Mouse (Mus musculus) urinary bladder, postnatal 25 days (tissue): ENCODE measurements around the gene Nek8.
"Not testable (repeated sequence)": the region's sequence is repeated elsewhere in the genome, so short reads cannot be mapped to it uniquely, and the experiment has no call there.

Experiments
- DNase-seq: peaks from one replicate; pipeline ENCODE4 v3.0.0; 2022; ENCODE audit warnings: low spot score

Nek8 gene

DNA sequence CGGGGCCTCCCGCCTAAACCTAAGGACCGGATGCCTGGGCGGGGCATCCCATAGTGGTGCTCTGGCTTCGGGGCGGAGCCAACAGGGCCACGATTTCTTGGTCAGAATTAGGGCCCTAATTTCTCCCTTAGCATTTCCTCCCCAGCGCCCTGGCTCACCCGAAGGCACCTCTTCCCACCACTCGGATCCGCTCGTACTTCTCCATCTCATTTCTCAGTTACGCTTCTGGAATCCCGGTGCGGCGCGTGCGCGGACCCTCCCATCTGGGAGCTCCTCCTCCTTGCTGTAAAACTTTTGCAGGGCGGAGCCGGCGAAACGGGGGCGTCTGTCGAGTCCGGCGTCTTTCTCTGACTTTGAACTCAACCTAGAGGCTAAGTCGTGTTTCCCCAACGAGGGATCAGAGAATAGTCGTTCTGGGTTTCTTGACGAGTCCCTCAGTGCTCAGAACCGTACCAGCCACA lies at the start of gene Nek8, which contains the start of gene Tlcd1:
Nek8 (minus strand) TSS at position 274 of the 461 bp plus-strand sequence.
Tlcd1 (plus strand) TSS at position 310 of the 461 bp plus-strand sequence.
- peak; percentile 90 for DNase-seq

DNA sequence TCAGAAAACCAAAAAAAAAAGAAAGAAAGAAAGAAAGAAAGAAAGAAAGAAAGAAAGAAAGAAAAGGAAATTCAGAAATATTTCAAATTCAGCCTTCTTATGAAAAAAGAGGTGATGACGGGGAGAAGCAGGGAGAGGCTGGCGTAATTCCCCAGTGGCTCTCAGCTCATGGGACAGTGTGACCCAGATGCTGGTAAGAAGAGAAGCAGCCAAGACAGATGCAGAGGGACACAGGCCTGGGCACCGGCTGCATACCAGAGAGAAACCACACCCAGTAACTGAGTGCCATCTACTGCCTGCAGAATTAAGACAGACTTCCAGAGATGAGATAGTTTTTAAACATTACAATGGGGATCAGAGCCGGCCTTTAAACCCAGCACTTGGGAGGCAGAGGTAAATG lies 47.1 kb upstream of the Nek8 start:
- DNase-seq, result no peak

DNA sequence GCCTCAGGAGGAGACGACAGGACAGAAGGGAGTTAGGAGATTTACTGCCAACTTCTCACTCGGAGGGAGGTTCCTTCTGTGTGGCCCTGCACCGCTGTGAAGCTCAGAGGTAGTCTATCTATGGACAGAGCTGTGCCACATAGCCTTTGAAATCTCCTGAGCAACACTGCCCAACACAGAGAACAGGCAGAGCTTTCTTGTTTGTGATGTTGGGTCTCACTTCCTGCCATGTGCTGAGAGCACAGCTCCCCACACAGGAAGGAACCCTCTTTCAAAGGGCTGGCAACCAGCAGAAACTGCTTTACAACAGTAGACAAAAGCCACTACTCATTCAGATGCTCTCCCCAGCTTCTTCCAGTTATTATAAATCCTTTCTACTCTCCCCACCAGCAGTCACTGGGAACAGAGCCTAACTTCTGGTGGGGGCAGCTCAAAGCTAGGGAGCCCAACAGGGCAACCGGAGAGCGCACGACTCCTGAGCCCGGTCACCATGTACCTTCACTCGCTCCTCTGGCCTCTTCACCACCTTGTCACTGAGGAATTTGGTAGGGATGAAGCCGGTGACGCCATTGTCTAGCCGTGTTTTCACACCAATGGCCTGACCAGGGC lies 39.3 kb upstream of the Nek8 start:
- no peak for DNase-seq

DNA sequence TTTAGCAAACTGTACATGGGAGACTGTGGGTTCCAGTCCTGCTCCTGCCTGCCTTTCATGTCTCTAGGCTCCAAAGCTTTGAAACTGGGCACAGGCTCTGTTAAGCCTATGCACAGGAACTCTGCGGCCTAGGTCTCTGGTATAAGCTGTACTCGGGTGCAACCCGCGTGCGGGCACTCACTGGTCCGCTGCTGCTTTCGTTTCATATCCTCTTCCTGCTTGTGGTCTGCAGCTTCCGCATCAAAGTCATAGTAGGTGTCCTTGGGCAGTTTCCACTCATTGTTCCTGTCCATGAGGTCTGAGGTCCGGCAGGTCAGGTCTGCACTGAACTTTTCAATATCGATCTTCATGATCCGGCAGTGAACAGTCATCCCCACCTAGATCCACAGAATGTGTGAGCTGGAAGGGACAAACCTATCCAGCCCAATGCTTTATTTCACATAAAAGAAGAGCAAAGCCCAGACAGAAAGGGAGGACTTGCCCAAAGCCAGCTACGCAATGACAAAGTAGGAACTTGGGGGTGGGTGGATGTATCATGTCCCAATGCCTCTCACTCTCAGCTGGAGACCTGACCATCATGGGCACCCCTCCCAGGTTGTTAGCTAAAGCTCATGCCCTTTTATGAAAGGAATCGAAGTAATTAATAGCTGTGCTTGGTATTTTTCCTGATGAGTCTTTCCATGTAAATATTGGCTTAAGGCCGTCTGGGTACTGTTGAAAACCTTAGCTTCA lies 36.8 kb upstream of the Nek8 start:
- DNase-seq, result no peak

DNA sequence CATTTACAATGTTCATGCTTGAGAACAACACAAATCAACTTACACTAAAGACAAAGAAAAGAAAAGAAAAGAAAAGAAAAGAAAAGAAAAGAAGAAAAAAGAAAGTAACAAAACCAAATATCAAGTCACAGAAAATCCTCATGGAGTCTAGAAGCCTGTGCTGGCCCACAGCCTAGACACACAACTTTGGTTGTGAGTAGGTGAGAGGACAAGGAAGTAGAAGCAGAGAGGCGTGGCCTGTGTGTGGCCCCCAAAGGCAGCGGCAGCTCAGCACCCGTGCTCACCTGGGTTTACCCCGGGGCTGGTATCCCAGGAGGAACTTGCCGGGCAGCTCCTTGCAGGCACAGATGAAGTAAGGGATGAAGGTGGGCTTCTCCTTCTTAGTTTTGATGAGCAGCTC lies 35.0 kb upstream of the Nek8 start:
- DNase-seq, result no peak

DNA sequence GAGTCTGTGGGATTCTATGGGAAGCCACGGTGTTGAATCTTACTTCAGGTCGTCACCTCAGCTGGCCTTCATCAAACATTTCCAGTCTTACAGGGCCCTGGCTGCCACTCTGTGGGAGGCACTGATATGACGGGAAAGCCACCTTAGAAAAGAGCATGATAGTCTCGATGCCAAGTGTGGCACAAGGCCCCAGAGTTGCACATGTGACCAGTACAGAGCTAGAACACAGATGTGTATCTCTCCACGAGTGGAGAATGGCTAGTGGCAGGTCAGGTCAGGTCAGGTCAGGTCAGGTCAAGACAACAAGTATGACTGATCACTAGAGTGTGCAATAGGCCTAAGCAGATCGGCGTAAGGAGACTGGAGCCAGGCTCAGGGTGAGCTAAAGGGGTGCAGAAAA lies 34.1 kb upstream of the Nek8 start:
- no peak for DNase-seq

DNA sequence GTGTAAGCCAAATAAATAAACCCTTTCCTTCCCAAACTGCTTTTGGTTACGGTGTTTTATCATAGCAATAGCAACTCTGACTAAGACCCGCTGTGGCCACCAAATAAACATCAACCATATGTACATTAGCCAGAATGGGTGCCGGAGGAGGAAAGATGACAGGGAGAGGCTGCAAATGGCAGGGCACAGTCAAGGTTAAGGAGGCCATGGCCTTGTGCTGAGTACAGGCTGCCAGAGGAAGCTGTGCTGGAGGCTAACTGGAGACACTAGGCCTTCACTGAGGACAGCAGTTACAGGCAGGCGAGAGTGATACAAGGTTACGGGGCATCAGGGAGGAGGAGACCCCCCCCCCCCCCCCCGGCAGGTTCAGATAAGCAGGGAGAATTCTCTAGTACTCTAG lies 33.4 kb upstream of the Nek8 start:
- no peak for DNase-seq

DNA sequence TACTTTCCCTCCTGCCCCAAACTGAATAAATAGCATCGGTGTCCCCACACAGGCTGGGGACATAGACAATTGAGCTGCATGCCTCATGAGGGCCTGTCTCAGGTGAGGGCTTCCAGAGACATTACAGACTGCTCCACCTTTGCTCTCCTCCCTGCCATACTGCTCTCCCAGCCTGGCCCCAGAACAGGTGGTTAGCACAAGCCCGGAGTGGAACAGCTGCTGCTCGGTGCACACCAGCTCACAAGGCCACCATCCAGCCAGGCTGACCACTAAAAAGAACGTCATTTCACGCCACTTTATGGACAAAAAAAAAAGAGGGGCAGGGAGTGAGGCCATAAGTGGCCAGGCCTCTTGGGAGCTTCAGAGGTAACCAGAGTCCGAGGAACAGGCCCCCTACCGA lies 30.7 kb upstream of the Nek8 start:
- DNase-seq, result no peak

DNA sequence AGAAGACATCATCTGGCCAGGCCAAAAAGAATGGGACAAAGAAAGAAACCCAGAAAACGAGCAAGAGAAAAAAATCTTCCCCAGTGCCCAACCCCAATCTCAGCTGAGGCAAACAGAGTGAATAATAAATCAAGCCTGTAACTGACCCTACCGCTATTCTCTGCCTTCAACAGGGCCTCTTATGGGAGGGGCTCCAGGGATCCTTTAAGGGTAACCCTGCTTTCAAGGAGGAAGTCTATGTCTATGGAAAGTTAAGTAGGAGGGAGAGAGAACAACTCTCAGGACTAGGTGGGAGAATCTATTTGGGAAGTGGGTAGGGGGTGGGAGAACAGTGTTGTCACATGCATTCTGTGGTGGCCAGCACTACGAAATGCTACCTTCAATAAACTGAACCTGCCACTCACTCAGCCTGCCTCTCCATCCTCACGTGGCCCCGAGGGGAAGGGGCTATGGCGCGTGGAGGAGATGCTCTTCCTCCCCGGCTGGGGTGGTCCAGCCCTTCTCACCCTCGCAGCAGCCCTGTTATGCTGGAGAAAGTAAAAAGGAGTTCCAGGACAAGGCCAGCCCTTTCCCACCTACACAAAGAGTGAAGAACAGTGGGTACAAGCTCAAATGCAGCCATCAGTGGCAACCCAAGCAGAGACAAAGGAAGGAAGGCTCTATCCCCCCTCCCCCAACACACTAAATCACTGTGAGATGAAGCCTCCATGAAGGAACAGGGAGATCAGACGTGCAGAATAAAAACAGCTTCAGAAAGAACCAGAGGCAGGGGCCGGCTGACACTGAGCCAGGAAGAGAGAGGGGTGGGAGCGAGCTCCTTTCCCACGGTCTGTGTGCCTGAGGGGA lies 29.1 kb upstream of the Nek8 start:
- DNase-seq, result no peak

DNA sequence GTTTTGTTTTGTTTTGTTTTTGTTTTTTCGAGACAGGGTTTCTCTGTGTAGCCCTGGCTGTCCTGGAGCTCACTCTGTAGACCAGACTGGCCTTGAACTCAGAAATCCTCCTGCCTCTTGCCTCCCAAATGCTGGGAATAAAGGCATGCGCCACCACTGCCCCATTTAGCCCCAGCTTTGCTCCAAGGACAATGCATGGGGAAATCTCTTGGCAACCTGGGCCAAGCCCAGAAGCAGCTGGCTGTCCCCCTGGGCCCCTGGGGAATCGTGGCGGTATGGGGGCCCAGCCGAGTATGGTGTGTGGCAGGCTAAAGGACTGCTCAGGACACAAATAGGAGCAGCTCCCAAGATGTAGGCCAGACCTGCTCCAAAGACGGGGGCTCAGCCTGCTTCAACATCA lies 27.8 kb upstream of the Nek8 start:
- no peak for DNase-seq

DNA sequence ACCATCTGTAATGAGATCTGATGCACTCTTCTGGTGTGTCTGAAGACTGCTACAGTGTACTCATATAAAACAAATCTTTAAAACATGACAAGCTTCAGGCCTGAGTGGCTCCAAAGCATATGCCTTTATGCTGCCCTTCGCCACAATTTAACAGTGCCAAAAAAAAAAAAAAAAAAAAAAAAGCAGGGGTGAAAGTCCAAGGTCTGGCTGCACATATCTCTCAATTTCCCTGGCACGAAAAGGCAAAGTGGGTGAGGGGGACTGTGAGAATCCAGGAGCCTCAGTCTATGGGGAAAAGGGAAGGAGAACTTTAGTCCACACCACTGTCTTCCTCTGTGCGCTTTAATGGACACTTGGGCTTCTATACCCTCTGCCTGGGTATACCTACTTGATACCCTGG lies 25.9 kb upstream of the Nek8 start:
- no peak for DNase-seq

DNA sequence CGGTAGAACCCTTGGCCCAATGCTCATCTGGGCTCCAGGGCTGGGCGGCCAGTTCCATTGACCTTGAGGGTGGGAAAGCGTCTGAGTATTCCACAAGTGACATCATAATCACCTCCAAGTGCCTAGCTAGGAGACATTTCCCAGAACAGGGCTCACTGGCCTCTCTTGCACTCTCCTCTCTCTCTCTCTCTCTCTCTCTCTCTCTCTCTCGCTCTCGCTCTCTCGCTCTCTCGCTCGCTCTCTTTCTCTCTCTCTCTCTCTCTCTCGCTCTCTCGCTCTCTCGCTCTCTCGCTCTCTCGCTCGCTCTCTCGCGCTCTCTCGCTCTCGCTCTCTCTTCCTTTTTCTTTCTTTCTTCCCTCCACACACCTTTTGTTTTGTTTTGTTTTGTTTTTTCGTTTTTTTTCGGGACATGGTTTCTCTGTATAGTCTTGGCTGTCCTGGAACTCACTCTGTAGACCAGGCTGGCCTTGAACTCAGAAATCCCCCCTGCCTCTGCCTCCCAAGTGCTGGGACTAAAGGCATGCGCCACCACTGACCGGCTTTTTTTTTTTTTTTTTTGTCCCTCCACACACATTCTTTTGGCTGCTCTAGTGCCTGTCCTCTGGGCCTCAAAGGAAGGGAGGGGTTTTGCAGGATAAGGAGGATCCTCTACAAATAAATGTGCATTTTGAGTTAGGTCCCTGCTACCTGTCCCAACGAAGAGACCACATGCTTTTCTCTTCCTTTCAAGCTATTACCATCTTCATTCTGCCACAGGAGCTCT lies 18.8 kb upstream of the Nek8 start:
- no peak for DNase-seq

DNA sequence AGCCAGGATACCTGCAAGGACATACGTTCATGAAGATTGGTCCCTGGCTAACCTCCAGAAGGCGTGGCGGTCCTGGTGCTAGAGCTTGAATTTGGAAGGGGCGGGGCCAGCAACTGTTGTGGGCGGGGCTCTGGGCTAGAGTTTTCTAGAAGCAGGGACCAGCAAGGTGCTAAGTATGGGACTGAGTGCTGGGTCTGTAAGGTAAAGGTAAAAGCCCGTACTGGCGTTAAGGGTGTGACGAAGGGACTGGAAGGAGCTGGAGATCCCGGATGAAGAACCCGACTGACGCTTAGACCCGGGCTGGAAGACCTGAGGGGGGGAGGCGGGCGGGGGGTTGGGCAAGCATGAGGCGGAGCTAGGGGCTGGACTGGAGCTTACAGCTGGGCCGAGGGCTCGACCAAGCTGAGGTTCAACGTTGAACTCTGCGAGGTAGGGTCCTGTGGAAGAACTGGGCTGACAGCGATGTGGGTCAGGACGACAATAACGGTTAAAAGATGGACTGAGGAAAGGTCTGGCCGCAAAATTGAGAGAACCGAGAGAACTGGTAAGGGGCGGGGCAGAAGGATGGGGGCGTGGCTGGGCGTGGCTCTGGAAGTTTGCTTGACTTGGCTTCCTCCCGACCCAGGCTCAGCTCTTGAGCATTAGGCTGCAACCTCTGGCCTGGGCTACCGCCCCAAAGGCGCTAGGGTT lies 18.1 kb upstream of the Nek8 start:
- DNase-seq, result peak; percentile 73

DNA sequence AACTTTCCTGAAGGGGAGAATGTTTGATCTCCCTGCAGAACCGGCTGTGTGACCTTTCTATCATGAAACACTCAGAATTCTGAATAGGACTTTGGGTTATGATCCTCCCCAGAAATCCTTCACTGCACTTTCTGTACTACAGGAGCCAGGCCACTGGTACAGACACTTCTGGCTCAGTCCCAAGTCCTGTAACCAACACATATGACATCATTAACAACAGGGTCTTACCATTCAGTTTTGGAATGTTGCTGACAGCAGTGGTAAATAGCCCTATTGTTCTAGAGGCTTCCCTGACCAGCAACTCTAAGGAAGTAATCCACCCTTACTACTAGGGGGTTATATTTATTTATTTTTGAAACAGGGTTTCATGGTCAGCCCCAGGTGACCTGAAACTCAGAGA lies 16.6 kb upstream of the Nek8 start, which contains the start of gene Proca1:
Proca1 (plus strand) TSS at position 280 of the 400 bp plus-strand sequence.
- DNase-seq, result no peak

DNA sequence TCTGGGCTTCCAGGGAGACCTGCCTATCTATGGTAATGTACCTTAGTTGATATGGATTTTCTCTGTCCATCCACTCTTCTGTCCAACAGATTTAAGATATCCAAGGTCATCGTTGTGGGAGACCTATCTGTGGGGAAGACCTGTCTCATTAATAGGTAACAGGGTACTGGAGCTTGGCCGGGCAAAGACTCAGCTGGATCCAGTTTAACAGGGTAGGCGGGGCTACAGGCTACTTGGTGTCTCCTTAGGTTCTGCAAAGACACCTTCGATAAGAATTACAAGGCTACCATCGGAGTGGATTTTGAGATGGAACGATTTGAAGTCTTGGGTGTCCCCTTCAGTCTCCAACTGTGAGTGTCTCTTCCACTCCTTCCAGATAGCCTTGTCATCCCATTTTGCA lies 13.6 kb upstream of the Nek8 start:
- no peak for DNase-seq

DNA sequence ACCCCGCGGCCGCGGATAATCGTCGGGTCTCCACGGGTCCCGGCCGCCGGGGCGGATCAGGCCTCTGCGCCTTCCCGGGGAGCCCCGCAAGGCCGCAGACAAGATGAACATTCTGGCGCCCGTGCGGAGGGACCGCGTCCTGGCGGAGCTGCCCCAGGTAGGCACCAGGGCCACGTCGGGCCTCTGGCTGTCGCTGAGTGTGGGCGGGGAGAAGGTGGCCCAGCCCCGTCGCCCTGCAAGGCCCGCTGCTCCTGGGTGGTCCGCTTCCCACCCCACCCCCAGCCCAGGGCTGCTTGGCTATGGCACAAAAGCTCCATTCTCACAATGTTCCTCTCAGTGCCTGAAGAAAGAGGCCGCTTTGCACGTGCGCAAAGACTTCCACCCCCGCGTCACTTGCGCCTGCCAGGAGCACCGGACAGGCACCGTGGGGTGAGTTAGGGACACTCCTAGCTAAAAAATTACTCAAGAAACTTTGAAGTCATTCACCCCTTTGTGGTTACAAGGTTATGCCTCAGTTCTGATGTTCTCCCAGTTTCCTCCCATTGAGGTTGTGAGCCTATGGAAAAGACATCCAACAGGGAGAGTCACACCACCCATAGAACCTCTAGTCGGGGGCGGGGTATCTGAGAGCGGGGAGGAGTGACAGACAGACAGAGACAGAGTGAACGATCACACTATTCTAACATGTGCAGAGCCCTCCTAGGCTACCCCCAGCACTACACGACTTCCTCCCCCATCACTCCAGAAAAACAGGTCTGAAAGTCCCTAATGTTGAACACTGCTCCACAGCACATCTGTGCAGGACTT lies 13.0 kb upstream of the Nek8 start:
- DNase-seq, result peak; percentile 50

DNA sequence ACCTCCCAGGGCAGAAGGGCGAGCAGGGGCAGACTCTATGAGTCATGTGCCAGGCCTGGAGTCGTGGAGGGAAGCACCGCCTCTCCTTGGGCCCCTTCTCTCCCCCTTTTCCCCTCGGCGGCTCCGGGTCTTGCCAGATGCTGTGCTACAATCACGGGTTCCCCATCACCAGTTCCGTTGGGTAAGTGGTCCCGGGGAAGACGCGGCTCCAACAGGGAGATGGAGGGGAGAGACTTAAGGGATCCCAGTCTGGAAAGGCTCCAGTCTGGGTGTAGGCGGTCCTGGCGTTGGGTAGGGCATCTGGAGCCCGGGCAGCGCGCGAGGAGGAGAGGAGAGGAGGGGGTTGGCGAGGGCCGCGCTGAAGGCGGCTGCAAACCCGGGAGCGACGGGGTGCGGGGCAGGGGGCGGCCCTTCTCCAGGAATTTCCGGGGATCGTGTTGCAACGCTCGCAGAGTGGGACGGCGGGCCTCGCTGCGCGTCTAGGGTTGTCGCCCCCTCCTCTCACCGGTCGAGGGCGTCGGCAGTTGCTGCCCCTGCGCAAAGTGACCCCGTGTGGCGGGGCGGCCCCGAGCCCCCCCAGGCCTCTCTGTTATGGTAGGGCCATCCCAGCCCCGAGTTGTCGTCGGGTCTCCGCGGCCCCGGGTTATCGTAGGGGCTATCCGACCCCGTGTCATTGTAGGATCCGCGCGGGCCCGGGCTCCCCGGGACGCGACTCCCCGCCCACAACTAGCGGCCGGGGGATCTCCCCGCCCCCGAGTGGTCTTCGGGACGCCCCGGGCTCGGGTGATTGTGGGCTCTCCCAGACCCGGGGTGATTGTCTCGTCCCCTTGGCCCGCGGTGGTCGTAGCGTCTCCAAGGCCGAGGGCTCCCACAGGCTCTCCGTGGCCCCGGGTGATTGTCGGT lies 12.1 kb upstream of the Nek8 start, which contains the start of gene Rab34:
Rab34 (plus strand) TSS at position 100 of the 903 bp plus-strand sequence.
- DNase-seq, result peak; percentile 57

DNA sequence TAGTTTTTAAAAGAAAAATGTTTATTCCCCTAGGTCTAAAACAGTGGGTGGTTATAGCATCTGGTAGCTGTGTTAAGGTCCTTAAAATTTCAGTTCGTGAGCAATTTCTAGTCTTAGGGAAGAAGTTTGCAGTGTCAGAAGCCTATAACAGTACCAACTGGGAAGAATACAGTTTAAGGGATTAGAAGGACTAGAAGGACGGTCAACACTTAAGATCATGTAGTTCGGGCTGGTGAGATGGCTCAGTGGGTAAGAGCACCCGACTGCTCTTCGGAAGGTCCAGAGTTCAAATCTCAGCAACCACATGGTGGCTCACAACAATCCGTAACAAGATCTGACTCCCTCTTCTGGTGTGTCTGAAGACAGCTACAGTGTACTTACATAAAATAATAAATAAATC lies 8.2 kb upstream of the Nek8 start:
- DNase-seq, result not testable (repeated sequence)

DNA sequence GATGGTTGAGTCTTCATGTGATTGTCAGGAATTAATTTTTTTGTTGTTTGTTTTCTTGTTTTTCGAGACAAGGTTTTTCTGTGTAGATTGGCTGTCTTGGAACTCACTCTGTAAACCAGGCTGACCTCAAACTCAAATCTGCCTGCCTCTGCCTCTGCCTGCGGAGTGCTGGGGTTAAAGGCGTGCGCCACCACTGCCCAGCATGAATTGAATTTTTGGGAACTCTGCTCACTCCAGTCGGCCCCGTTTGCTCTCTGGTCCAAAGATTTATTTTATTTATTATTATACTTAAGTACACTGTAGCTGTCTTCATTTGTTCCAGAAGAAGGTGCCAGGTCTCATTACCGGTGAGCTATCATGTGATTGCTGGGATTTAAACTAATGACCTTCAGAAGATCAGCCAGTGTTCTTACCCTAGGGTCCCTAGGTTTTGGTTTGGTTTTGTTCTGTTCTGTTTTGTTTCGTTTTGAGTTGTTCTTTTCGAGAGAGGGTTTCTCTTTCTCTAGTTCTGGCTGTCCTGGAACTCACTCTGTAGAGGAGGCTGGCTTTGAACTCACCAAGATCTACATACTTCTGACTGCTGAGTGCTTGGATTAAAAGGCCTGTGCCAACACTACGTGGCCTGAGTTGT lies 7.5 kb upstream of the Nek8 start:
- no peak for DNase-seq
